Mouse (Mus musculus) neural tube, embryonic 11.5 days (tissue): ENCODE results near the gene Cyyr1. TPM values are rescaled to one million over a fixed set of nuclear protein-coding genes. Genes with fewer than 3 reads are reported as not detected.

Experiments
- ATAC-seq: fragments of 200-750 bp; cut with Nextera tagmentation; 2 replicates; pipeline ENCODE4 v1.8.0; 2017; ENCODE audit warnings: moderate number of reproducible peaks, mild to moderate bottlenecking, moderate TSS enrichment, moderate library complexity; ENCODE audit not compliant: insufficient read depth, low FRiP score, low TSS enrichment
- DNase-seq: peaks from one replicate; pipeline ENCODE4 v3.0.0-alpha.2; 2015; ENCODE audit warnings: low spot score
- H3K27ac ChIP-seq: fragments of 300-500 bp; sonication (generic); 2 replicates; pipeline ENCODE4 v1.5.1; 2014; ENCODE audit warnings: low read depth, mild to moderate bottlenecking, low read length
- H3K27me3 ChIP-seq: fragments of 300-500 bp; sonication (generic); 2 replicates; pipeline ENCODE4 v1.6.1; 2014; ENCODE audit warnings: mild to moderate bottlenecking, low read length, mixed read lengths; ENCODE audit not compliant: control insufficient read depth, insufficient read depth
- H3K36me3 ChIP-seq: fragments of 300-500 bp; sonication (generic); 2 replicates; pipeline ENCODE4 v1.6.1; 2014; ENCODE audit warnings: mild to moderate bottlenecking, low read length, moderate library complexity, mixed read lengths; ENCODE audit not compliant: control insufficient read depth, insufficient read depth
- H3K4me1 ChIP-seq: fragments of 300-500 bp; sonication (generic); 2 replicates; pipeline ENCODE4 v1.6.1; 2014; ENCODE audit warnings: low read length, mixed read lengths; ENCODE audit not compliant: control insufficient read depth, insufficient read depth
- H3K4me2 ChIP-seq: fragments of 300-500 bp; sonication (generic); 2 replicates; pipeline ENCODE4 v1.6.1; 2014; ENCODE audit warnings: low read depth, mild to moderate bottlenecking, moderate library complexity
- H3K4me3 ChIP-seq: fragments of 300-500 bp; sonication (generic); 2 replicates; pipeline ENCODE4 v1.5.1; 2014; ENCODE audit warnings: low read depth, low read length
- H3K9ac ChIP-seq: fragments of 300-500 bp; sonication (generic); 2 replicates; pipeline ENCODE4 v1.6.1; 2014; ENCODE audit warnings: mild to moderate bottlenecking, low read length
- H3K9me3 ChIP-seq: fragments of 300-500 bp; sonication (generic); 2 replicates; pipeline ENCODE4 v1.6.1; 2016; ENCODE audit warnings: low read length; ENCODE audit not compliant: control insufficient read depth
- WGBS: fragments of 180-500 bp; shearing (Covaris S2); extraction: QIAGEN DNeasy Blood & Tissue Kit; methylation state at CpG from one replicate; pipeline ENCODE4 v1.1.7; 2014; 5-methylcytosine and 5-hydroxymethylcytosine counted together
- polyA plus RNA-seq: library from polyadenylated mRNA; unstranded; fragments of >200 nt; fragmentation: Nextera tagmentation; extraction: Ambion mirVana; gene quantifications from 2 replicates; pipeline ENCODE4 v1.2.1, GENCODE M21; 2014

The Cyyr1 gene
- polyA plus RNA-seq, 1 experiment from 2014 or later: 3.9 TPM

DNA sequence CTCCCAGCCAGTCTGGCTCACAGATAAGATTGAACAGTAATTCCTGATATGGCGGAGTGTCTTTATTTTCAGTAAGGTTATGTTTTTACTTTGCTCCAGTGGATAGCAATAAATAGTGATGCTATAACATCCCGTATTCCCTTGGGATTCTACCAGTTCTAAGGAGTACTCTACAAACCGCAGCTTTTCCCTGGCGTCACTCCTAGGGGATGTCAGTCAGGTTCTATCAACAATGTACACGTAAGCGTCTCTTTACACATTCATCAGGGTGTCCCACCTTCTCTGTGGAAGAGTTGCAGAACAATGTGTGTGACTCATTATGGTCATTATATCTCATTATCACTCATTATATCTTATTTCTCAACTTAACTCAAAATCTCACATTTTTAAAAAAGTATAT, 12.2 kb downstream of the Cyyr1 start:
- no peaks in the 10 kb centered on the region for H3K27me3 ChIP-seq
- no peaks in the 10 kb centered on the region for H3K4me1 ChIP-seq
- H3K4me3 ChIP-seq: no peak overlapping the region
- no peaks in the 10 kb centered on the region for H3K9me3 ChIP-seq
- 92% methylated on average over 6 of the region's 6 CpGs for WGBS
- ATAC-seq (no peak), DNase-seq (no peak)
- no peaks in the 10 kb centered on the region for H3K36me3 ChIP-seq
- H3K4me2 ChIP-seq: no peak overlapping the region
- H3K27ac ChIP-seq: no peak overlapping the region
- no peak overlapping the region for H3K9ac ChIP-seq

DNA sequence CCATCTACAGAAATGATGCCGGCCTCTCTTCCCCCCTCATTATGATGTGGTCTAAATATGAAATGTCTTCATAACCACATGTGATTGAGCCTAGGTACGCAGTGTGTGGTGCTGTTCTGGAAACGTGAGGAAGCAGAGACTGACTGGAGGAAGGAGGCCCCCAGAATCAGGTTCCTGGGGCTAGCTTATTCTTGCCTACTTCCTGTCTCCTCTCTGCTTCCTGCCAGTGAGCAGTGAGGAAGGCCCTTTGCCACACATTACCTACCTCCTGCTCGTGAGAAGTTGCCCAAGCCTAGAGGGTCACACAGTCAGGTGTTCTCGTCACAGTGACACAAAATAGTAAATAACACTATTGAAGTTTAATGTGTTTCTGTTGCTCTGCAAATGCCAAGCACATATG, 14.8 kb downstream of the Cyyr1 start:
- 72% methylated on average over 5 of the region's 5 CpGs for WGBS
- Histone ChIP-seq H3K27ac (no peak overlapping the region), H3K4me2 (no peak overlapping the region), H3K4me3 (no peak overlapping the region), H3K4me1 (no peaks in the 10 kb centered on the region), H3K36me3 (no peaks in the 10 kb centered on the region), H3K9me3 (no peaks in the 10 kb centered on the region), H3K9ac (no peak overlapping the region), H3K27me3 (no peaks in the 10 kb centered on the region)
- ATAC-seq (no peak), DNase-seq (no peak)

DNA sequence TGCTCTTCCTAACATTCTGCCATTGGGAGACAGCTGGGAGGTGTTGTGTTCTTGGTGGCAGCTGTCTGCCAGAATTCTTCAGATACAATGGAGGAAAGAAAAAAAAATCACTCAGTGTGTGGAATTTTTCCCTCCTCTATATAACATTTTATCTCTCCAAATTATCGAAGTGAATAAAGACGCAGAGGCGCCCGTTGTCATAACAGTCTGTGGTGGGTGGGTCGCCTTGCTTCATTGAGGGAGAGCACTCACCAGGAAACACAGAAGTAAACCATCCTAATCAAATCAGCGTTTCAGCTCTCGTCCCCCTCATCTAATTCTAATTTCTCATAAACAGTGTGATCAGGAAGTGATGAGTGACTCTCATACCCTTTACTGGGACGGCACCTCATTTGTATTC, 17.1 kb downstream of the Cyyr1 start:
- H3K9me3 ChIP-seq: no peaks in the 10 kb centered on the region
- H3K9ac ChIP-seq: no peak overlapping the region
- no peaks in the 10 kb centered on the region for H3K27me3 ChIP-seq
- ATAC-seq: no peak
- no peak overlapping the region for H3K27ac ChIP-seq
- no peaks in the 10 kb centered on the region for H3K4me1 ChIP-seq
- WGBS: 92% methylated on average over 8 of the region's 8 CpGs
- H3K36me3 ChIP-seq: no peaks in the 10 kb centered on the region
- DNase-seq: no peak
- H3K4me3 ChIP-seq: no peak overlapping the region
- H3K4me2 ChIP-seq: no peak overlapping the region

DNA sequence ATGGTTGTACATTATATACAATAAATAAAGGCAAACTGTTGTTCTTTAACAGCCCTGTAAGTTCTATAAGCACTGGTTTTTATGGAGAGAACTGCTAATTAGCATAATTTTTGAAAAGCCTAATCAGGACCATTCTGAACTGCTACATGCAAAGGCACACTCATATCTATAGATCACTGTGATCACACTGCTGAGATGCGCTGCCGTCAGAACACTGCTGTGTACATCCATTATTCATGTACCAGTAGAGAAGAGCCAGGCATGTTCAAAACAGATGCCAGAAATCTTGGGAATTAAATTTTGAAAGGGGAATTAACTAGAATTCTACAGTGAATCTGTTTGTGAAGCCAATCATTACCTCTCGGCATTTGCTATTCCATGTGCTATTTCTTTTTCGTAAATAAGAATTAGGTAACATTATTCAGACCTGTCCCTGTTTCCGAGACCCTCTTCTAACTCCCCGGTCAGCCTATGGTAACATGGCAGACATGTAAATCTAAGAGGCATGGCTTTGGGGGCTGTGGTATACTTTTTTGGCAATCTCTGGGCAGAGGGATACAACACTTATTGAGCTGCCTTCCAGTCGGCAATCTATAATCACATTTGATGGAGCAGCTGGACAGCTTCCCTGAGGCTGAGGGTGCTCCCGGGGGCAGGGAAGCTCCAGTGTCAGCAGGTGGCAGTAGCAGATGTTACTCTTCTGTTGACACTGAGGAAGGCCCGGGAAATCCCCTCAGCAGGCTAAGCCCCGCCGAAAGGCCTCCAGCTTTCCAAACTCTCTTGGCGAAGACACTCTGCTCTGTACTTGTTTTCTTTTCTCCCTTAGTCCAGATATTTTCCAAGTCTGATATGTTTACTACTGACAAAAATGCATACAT, 25.2 kb downstream of the Cyyr1 start:
- Histone ChIP-seq H3K4me1 (no peaks in the 10 kb centered on the region), H3K36me3 (no peaks in the 10 kb centered on the region), H3K27ac (no peak overlapping the region), H3K4me2 (no peak overlapping the region), H3K9ac (no peak overlapping the region), H3K4me3 (no peak overlapping the region), H3K9me3 (no peaks in the 10 kb centered on the region), H3K27me3 (no peaks in the 10 kb centered on the region)
- peak; percentile 53 for DNase-seq
- ATAC-seq: peak; percentile 60; the same call in 1 of the 2 replicates
- WGBS: 52% methylated on average over 12 of the region's 12 CpGs

GRCm38 (mm10) chr16:85524589-85524988, 28.6 kb downstream of the Cyyr1 start:
- 87% methylated on average over 8 of the region's 8 CpGs for WGBS
- no peak overlapping the region for H3K4me2 ChIP-seq
- no peak overlapping the region for H3K4me3 ChIP-seq
- no peak for DNase-seq
- no peak overlapping the region for H3K27ac ChIP-seq
- H3K9ac ChIP-seq: no peak overlapping the region
- H3K27me3 ChIP-seq: no peaks in the 10 kb centered on the region
- H3K9me3 ChIP-seq: no peaks in the 10 kb centered on the region
- no peak for ATAC-seq
- H3K4me1 ChIP-seq: no peaks in the 10 kb centered on the region
- H3K36me3 ChIP-seq: no peaks in the 10 kb centered on the region

DNA sequence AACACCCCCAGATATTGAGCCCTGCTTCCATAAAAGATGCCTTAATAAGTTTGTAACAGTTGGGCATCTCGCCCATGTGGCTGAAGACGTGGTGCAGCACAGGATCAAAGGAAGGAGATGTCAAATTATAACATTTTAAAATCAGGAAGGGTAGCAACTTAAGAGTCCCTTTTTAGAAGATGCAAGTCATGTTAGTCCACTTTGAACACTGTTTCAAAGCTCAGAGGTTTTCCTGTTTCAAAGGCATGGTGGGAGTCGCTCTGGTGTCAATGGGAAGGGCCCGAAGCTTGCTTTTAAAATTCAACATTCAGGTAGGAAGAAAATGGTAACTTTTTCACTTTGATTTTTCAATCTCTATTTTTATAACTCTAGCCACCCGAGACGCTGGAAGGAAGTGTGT, 45.9 kb downstream of the Cyyr1 start:
- Histone ChIP-seq H3K27me3 (no peaks in the 10 kb centered on the region), H3K4me2 (no peak overlapping the region), H3K4me3 (no peak overlapping the region), H3K36me3 (no peaks in the 10 kb centered on the region), H3K4me1 (peaks cover 3% of the 10 kb centered on the region; the same call in 1 of the 2 replicates), H3K27ac (no peak overlapping the region), H3K9ac (no peak overlapping the region), H3K9me3 (no peaks in the 10 kb centered on the region)
- 88% methylated on average over 6 of the region's 6 CpGs for WGBS
- DNase-seq (no peak), ATAC-seq (no peak)

DNA sequence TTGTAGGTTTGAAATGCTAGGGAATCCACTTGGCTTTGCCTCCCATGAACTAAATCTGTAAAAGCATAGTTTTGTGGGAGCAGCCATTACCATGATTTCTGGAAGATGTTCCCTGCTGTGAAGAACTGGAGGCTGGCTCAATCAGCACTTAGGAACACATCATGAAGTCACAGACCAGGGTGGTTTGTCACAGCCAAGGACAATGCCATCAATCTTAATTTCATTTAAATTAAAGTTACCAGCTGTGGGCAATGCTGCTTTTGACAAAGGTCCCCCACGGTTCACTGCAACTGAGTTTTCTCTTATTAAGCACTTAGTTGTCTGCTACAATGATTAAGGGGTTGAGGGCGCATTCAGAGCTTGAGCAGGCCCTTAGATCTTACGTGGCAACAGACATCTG, 48.1 kb downstream of the Cyyr1 start:
- DNase-seq (peak; percentile 49), ATAC-seq (peak; percentile 60)
- no peaks in the 10 kb centered on the region for H3K9me3 ChIP-seq
- H3K27ac ChIP-seq: no peak overlapping the region
- H3K36me3 ChIP-seq: no peaks in the 10 kb centered on the region
- H3K27me3 ChIP-seq: no peaks in the 10 kb centered on the region
- no peak overlapping the region for H3K9ac ChIP-seq
- H3K4me3 ChIP-seq: no peak overlapping the region
- 6% methylated on average over 3 of the region's 3 CpGs for WGBS
- H3K4me1 ChIP-seq: peaks cover 3% of the 10 kb centered on the region; the same call in 1 of the 2 replicates
- no peak overlapping the region for H3K4me2 ChIP-seq

DNA sequence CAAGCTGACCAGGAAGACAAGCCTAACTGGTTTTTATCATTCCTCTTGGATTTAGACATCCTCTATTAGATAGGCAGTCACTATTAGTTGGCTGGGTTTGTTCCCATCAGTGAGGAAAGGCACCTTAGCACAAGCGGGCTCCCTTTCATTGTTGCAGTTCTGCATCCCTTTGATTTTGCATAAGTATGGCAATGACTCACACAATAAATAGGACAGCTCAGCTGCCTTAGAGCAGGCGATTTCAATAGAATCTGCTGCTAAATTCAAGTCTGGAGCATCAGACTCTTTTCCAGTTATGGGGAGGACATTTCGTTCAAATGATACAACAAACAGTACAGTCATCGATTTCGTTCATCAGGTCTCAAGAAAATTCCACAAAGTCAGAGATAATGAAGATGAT, 49.8 kb downstream of the Cyyr1 start:
- no peak overlapping the region for H3K9ac ChIP-seq
- H3K36me3 ChIP-seq: no peaks in the 10 kb centered on the region
- DNase-seq: no peak
- peaks cover 3% of the 10 kb centered on the region; the same call in 1 of the 2 replicates for H3K4me1 ChIP-seq
- no peak overlapping the region for H3K4me2 ChIP-seq
- H3K27ac ChIP-seq: no peak overlapping the region
- no peaks in the 10 kb centered on the region for H3K9me3 ChIP-seq
- no peak overlapping the region for H3K4me3 ChIP-seq
- no peak for ATAC-seq
- 76% methylated on average over 5 of the region's 5 CpGs for WGBS
- H3K27me3 ChIP-seq: no peaks in the 10 kb centered on the region

GRCm38 (mm10) chr16:85495837-85496236, 57.4 kb downstream of the Cyyr1 start:
- H3K36me3 ChIP-seq: no peaks in the 10 kb centered on the region
- H3K4me3 ChIP-seq: no peak overlapping the region
- H3K27ac ChIP-seq: no peak overlapping the region
- ATAC-seq: no peak
- H3K4me2 ChIP-seq: no peak overlapping the region
- WGBS: 92% methylated on average over 2 of the region's 2 CpGs
- H3K4me1 ChIP-seq: no peaks in the 10 kb centered on the region
- no peak for DNase-seq
- no peaks in the 10 kb centered on the region for H3K9me3 ChIP-seq
- no peak overlapping the region for H3K9ac ChIP-seq
- no peaks in the 10 kb centered on the region for H3K27me3 ChIP-seq
